Mouse (Mus musculus) liver, adult (tissue): Measurements from ENCODE around the gene Mrpl28.

Source experiments
- GATA4 ChIP-seq: IDR thresholded peaks from 2 replicates; pipeline ENCODE4 v1.6.1; 2014; ENCODE audit warnings: mild to moderate bottlenecking, low read length; ENCODE audit not compliant: insufficient replicate concordance

Mrpl28 gene

DNA sequence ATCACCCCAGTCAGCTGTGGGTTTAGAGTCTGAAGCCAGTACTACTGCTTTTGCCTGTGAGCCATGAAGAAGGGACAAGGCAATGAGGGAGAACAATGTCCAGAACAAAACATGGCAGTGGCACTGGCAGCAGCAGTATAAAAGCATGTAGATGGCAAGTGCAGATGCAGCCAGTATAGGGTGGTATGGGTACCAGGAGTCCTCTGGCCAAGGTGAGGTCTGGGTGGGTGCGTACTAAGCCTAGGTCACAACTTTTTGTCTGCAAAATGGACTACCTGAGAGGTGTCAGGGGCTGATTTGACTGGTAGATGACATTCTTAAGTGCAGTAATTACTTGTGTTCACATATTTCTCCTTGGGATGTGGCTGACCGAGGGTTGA is 14.4 kb downstream of the Mrpl28 start:
- no peak for TF ChIP-seq GATA4

DNA sequence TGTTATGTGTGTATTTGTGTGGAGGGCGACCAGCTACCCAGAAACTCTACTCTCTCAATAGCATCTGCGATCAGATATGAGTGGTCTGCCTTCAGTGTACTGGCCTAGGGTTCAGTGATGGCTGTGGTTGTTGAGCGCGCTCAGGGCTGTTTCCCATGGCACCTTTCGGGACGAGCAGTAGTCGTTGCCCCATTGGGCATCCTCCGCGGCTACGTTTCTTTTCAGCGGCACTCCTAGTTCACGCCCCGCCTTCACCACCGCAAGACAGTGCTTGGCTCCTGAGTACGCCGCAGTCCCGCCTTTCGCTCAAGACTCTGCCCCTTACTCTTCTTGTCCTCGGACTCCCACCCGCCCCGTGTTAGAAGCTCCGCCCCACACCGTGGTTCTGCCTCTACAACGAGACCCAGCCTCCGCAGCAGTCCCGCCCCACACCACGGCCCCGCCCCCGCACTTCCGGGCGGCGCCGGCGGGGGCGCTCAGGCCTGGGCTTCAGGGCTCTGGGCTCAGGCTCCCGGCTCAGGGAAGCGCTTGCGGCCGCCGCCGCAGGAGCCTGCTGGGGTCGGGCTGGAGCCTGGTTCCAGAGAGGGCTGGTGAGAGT is 15.0 kb downstream of the Mrpl28 start, which contains the start of gene Axin1:
TSS of gene Axin1 (plus strand) at position 450 of the 598 bp plus-strand sequence.
- no peak for TF ChIP-seq GATA4

DNA sequence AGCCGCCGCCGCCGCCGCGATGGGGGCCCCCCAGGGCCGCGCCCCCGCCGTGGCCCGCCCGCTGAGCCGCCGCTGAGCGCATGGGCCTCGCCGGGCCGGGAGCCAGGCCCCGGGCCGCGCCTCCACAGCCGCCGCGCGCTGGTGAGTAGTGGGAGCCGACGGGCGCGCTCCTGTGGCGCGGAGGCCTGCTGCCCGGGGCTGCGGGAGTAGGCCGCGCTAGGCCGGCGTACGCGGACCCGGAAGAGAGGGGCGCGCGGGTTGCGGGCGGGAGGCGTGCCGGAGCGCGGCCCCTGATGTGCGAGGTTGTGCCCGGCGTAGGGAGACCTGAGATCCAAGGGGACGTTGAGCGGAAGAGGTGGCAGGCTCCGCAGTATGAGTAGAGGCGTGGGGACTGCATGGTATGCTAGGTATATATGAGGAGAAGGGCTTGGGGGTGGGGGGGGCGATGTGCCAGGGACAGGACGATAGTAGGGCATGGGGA is 15.6 kb downstream of the Mrpl28 start:
- TF ChIP-seq GATA4, result no peak

DNA sequence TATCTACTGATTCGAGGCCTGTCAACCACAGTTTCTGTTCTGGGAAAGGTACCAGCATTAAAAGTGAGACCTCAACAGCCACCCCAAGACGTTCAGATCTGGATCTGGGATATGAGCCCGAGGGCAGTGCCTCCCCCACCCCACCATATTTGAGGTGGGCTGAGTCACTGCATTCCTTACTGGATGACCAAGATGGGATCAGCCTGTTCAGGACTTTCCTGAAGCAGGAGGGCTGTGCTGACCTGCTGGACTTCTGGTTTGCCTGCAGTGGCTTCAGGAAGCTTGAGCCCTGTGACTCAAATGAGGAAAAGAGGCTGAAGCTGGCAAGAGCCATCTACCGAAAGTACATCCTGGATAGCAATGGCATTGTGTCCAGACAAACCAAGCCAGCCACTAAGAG is 19.5 kb downstream of the Mrpl28 start:
- no peak for TF ChIP-seq GATA4

DNA sequence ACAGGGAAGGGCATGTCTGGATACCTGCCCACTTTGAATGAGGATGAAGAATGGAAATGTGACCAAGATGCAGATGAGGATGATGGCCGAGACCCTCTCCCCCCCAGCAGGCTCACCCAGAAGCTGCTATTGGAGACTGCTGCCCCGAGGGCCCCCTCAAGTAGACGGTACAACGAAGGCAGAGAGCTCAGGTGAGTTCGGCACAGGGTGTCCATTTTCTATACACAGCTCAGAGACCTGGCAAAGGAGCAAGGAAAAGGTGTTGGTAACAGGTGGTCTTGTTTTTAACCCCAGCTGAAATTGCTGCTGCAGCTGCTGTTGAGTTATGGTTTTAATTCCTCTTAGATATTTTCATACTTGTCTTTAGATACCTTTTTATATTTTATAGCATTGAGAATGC is 20.1 kb downstream of the Mrpl28 start:
- no peak for TF ChIP-seq GATA4

DNA sequence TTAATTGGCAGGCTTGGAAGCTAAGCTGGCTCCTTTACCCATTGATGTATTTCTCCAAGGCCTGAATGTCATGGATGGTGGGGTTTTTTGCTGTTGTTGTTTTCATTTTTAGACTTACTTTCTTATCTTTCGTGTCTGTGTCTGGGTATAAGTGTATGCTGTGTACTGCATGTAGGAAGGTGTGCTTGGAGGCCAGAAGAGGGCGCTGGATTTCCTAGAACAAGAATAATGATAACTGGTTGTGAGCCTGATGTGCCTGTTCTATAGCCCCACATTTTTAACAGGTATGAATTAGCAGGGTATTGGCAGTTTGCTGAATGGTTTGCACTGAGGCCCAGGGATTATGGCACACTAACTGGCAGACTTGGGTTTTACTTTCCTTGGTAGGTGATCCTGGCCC is 25.8 kb downstream of the Mrpl28 start:
- TF ChIP-seq GATA4, result no peak

DNA sequence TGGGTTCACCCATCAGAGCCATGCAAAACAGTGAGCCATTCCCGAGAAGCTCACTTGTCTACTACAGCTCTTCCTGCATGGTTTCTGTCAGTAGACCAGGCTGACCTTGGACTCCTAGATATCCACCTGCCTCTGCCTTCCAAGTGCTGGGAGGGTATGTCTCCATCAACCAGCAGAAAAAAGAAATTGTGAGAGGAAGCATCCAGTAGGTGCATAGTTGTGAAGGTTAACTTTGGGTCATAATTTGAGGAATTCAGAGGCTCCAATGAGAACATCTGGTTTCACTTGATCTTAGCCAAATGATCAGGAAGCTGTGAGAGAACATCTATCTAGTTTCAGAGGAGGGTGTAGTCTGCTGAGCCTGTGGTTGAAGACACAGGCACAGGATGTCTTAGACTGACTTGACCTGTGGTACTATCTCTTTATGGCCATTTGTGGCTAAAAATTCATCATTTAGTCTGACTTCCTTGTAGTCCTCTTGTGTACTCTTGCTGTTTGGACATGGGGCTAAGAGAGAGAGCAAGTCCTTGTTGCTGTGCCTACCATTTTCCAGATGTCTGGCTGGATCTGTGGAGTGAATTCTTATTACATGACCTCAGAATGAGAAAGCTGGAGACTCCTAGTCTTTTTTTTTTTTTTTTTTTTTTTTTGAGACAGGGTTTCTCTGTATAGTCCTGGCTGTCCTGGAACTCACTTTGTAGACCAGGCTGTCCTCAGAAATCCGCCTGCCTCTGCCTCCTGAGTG is 28.8 kb downstream of the Mrpl28 start:
- no peak for TF ChIP-seq GATA4

DNA sequence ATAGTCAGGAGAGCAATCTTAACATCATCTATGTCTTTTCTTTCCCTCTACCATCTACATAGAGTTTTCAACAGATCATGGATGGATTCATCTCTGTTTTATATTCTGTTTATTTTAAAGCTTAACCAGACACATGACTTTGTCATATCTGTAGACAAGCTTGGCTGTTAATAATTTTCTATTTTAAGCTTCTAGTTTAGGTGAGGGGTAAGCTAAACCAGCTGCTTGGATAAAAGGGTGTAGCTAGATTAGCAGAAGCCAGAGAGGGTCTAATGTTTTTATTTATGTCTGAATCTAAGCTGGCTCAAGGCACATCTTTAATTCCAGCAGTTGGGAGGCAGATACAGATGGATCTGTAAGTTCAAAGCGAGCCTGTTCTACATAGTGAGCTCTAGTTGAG is 39.4 kb downstream of the Mrpl28 start:
- TF ChIP-seq GATA4, result no peak

DNA sequence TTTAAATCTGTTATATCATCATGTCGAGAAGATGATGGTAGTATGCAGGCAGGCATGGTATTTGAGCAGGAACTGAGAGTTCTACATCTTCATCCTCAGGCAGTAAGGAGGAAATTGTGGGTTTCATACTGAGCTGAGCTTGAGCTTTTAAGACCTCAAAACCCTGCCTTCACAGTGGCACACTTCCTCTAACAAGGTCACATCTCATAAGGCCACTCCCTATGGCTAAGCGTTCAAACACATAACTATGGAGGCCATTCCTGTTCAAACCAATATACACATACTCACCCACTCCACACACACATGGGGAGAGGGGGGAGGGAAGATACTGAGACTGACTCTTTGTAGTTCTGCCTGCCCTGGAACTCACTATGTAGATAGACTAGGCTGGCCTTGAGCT is 44.7 kb downstream of the Mrpl28 start:
- TF ChIP-seq GATA4, result no peak
